Mouse (Mus musculus) embryonic fibroblast, embryonic 13.5 days (primary cell): ENCODE results near the gene Srebf2.

Source experiments
- CTCF ChIP-seq: IDR thresholded peaks from 2 replicates; pipeline ENCODE4 v1.5.1; 2011; ENCODE audit warnings: mild to moderate bottlenecking, control low read depth, low read length, moderate library complexity, borderline replicate concordance; ENCODE audit not compliant: insufficient read depth
- POLR2A ChIP-seq: IDR thresholded peaks from 2 replicates; pipeline ENCODE4 v1.6.1; 2011; ENCODE audit warnings: low read depth, mild to moderate bottlenecking, control low read depth, low read length, moderate library complexity

- TF ChIP-seq POLR2A: peak; percentile 19; the same call in 1 of the 2 replicates
- TF ChIP-seq CTCF: no peak
These were observed 97.3 kb downstream of the Srebf2 start, which contains the start of gene Cenpm for GRCm38 (mm10) chr15:82244115-82244804.
